Mouse (Mus musculus) embryonic fibroblast, embryonic 13.5 days (primary cell): ENCODE data around the gene A530016L24Rik.

Experiments
- CTCF ChIP-seq: IDR thresholded peaks from 2 replicates; pipeline ENCODE4 v1.5.1; 2011; ENCODE audit warnings: mild to moderate bottlenecking, control low read depth, low read length, moderate library complexity, borderline replicate concordance; ENCODE audit not compliant: insufficient read depth
- POLR2A ChIP-seq: IDR thresholded peaks from 2 replicates; pipeline ENCODE4 v1.6.1; 2011; ENCODE audit warnings: low read depth, mild to moderate bottlenecking, control low read depth, low read length, moderate library complexity

- TF ChIP-seq CTCF, result no peak
- TF ChIP-seq POLR2A, result no peak
Observed at GRCm38 (mm10) chr12:112439993-112440392, 49.3 kb upstream of the A530016L24Rik start.
